ENCODE assay signal across 8 mouse cellular contexts in genomic region chr16:94601540-94601953, GRCm38 (mm10). TPM values are rescaled to one million over a fixed set of nuclear protein-coding genes. Genes with fewer than 3 reads are reported as not detected.
DNase-seq lines count a peak whose midpoint lies in the region; ATAC-seq and TF ChIP-seq lines count a peak whose summit lies in the region.

No protein-coding gene starts in this region.

- WGBS in hindbrain, embryonic 16.5 days = 28% methylated on average over 6 of the region's 6 CpGs

- no peaks in the 10 kb centered on the region for H3K27me3 ChIP-seq in ES-Bruce4 (ENCODE audit: control insufficient read depth, insufficient read depth, low read length, poor library complexity, severe bottlenecking)
- no peaks in the 10 kb centered on the region for H3K27me3 ChIP-seq in hindbrain, embryonic 16.5 days (replicated peaks; ENCODE audit: control insufficient read depth, insufficient read depth, low read length)

- no peak for TF ChIP-seq POLR2A in ES-Bruce4 (IDR thresholded peaks at IDR 0.05; ENCODE audit: insufficient read depth, low read length)

- peaks cover 13% of the 10 kb centered on the region for H3K4me1 ChIP-seq in ES-Bruce4 (ENCODE audit: control insufficient read depth, insufficient read depth, low read length)
- H3K4me1 ChIP-seq in hindbrain, embryonic 16.5 days (ENCODE audit: control insufficient read depth, insufficient read depth, low read depth, low read length) = peaks cover 30% of the 10 kb centered on the region

- H3K9ac ChIP-seq in ES-Bruce4 (ENCODE audit: low read depth, poor library complexity, severe bottlenecking) = no peak overlapping the region
- no peak overlapping the region for H3K9ac ChIP-seq in hindbrain, embryonic 16.5 days (ENCODE audit: low read depth, low read length)

- H3K4me2 ChIP-seq in hindbrain, embryonic 16.5 days (ENCODE audit: low read length) = no peak overlapping the region; the same call in 1 of the 2 replicates

- H3K9me3 ChIP-seq in ES-Bruce4 (replicated peaks; ENCODE audit: control insufficient read depth, insufficient read depth, low read length, poor library complexity, severe bottlenecking) = no peaks in the 10 kb centered on the region
- H3K9me3 ChIP-seq in hindbrain, embryonic 16.5 days (ENCODE audit: control insufficient read depth, low read length) = no peaks in the 10 kb centered on the region

- no peaks in the 10 kb centered on the region for H3K36me3 ChIP-seq in ES-Bruce4 (ENCODE audit: control insufficient read depth, insufficient read depth, low read length, poor library complexity, severe bottlenecking)
- no peaks in the 10 kb centered on the region for H3K36me3 ChIP-seq in hindbrain, embryonic 16.5 days (ENCODE audit: control insufficient read depth, insufficient read depth, low read length)

- no peak overlapping the region for H3K4me3 ChIP-seq in ES-Bruce4 (ENCODE audit: low read depth, low read length)
- no peak overlapping the region for H3K4me3 ChIP-seq in hindbrain, embryonic 16.5 days (ENCODE audit: low read length)

- TF ChIP-seq CTCF in ES-Bruce4 (IDR thresholded peaks at IDR 0.05; ENCODE audit: low read depth, low read length) = no peak

- DNase-seq in left cerebral cortex, adult 18-20 months (ENCODE audit: low spot score in 2 of 2) = peak; percentile 48 to 58
- peak; percentile 75 for DNase-seq in lung, postnatal 25 days (ENCODE audit: low spot score)
- DNase-seq in spleen, postnatal 36 days (ENCODE audit: low spot score in 2 of 2) = peak; percentile 59
- no peak for DNase-seq in c-Kit-positive CD71-positive TER-119-positive erythroid progenitor cells, embryonic 14.5 days (ENCODE audit: low spot score)

- no peak overlapping the region for H3K27ac ChIP-seq in ES-Bruce4 (ENCODE audit: insufficient read depth, low read length)
- H3K27ac ChIP-seq in hindbrain, embryonic 16.5 days (ENCODE audit: low read depth, low read length) = peak overlapping the region; percentile 44

- peak; percentile 73 for ATAC-seq in activated CD4-positive, CD25-positive, alpha-beta regulatory T cell, adult 4 months
- peak; percentile 79 for ATAC-seq in frontal cortex, adult (ENCODE audit: low TSS enrichment)
- ATAC-seq in hindbrain, embryonic 16.5 days = peak; percentile 46; the same call in 1 of the 2 replicates

- TF ChIP-seq EP300 in ES-Bruce4 (IDR thresholded peaks at IDR 0.05; ENCODE audit: insufficient read depth, low read depth, low read length) = peak; percentile 48; the same call in 1 of the 2 replicates

RNA-seq across cellular contexts. Expression of gene Dyrk1a, which starts 31.7 kb away (rescaled TPM):
- polyA plus RNA-seq in ES-Bruce4 (2011; ENCODE audit: insufficient read depth, insufficient read length, low read depth, missing spikeins) = 52.1 and 56.3 TPM in 2 replicates
- polyA plus RNA-seq in activated CD4-positive, CD25-positive, alpha-beta regulatory T cell, adult 4 months (2017; shearing (Covaris generic)) = 10 to 100 TPM; 19.2 to 25.6 TPM
- polyA plus RNA-seq in hindbrain, embryonic 16.5 days (2015; fragmentation: Nextera tagmentation; extraction: Ambion mirVana) = 9.4 and 9.8 TPM in 2 replicates
- 10 to 100 TPM; 94.8 to 96.3 TPM for total RNA-seq in left cerebral cortex, adult 18-20 months (2021)
